Mouse (Mus musculus): Measurements from ENCODE around the gene Vmn2r111. TPM values are rescaled to one million over a fixed set of nuclear protein-coding genes. Genes with fewer than 3 reads are reported as not detected.
"Not testable (repeated sequence)": the region's sequence is repeated elsewhere in the genome, so short reads cannot be mapped to it uniquely, and the experiment has no call there.

Vmn2r111 gene
- not detected in 2 replicates for total RNA-seq (2014; fragmentation: Nextera tagmentation)
- total RNA-seq (2017): 0.06 and 0.11 TPM in 2 replicates
- not detected in 2 replicates for polyA plus RNA-seq (2012)

DNA sequence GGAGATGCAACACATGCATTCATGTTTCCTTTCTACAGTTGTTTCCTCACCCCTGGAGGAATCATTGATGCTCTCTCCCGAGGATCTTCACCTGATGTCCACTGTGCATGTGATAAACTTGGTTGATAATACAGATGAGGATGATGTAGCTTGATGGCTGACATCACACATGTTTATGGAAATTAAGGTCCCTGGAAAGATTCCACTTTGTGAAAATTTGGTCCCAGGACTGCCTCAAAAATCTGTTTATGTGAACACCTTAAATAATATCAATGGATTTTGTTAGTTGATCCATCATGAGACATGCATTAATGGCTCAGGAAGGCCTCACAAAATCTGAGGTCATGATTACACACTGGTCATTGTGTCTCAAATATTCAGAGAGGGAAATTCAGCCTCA is at the start of gene Vmn2r111:
Vmn2r111 (minus strand) TSS at position 101 of the 400 bp plus-strand sequence.
- H3K4me3 ChIP-seq (ENCODE audit: low read depth, low read length); ATAC-seq (ENCODE audit: extremely low read depth, insufficient number of reproducible peaks, low FRiP score, poor library complexity, severe bottlenecking); H3K27me3 ChIP-seq (ENCODE audit: insufficient read depth, low read length); H3K9me3 ChIP-seq (replicated peaks); H3K4me1 ChIP-seq (ENCODE audit: insufficient read depth, low read depth, low read length); H3K36me3 ChIP-seq (replicated peaks); DNase-seq (ENCODE audit: low spot score): not testable (repeated sequence)

DNA sequence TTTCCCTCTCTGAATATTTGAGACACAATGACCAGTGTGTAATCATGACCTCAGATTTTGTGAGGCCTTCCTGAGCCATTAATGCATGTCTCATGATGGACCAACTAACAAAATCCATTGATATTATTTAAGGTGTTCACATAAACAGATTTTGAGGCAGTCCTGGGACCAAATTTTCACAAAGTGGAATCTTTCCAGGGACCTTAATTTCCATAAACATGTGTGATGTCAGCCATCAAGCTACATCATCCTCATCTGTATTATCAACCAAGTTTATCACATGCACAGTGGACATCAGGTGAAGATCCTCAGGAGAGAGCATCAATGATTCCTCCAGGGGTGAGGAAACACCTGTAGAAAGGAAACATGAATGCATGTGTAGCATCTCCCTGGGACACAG is 27.4 kb upstream of the Vmn2r111 start, which contains the start of gene Vmn2r112:
Vmn2r112 (plus strand) TSS at position 301 of the 400 bp plus-strand sequence.
- DNase-seq (ENCODE audit: low spot score); H3K36me3 ChIP-seq (replicated peaks); H3K4me3 ChIP-seq (ENCODE audit: low read depth, low read length); H3K27me3 ChIP-seq (ENCODE audit: insufficient read depth, low read length); ATAC-seq (ENCODE audit: extremely low read depth, insufficient number of reproducible peaks, low FRiP score, poor library complexity, severe bottlenecking); H3K9me3 ChIP-seq (replicated peaks); H3K4me1 ChIP-seq (ENCODE audit: insufficient read depth, low read depth, low read length): not testable (repeated sequence)

DNA sequence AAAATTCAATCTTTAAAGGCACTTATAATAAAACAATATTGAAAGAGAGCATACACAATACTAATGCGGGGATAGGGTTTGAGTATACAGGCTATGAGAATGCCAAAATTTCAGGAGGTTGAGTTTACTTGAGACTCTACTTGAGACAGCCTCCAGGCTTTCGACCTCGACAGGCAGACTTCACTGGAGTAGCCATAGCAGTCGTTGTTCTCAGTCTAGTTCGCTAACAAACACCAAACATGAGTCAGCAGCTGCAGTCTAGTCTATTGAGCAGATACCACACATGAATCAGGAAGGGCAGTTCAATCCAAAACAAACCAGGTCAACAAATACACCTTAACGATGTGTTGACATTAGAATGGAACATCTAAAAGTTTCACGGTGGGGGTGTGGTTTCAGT is 52.8 kb downstream of the Vmn2r111 start:
- H3K27me3 ChIP-seq (ENCODE audit: insufficient read depth, low read length); H3K9me3 ChIP-seq (replicated peaks); ATAC-seq (ENCODE audit: extremely low read depth, insufficient number of reproducible peaks, low FRiP score, poor library complexity, severe bottlenecking); H3K4me3 ChIP-seq (ENCODE audit: low read depth, low read length); H3K4me1 ChIP-seq (ENCODE audit: insufficient read depth, low read depth, low read length); DNase-seq (ENCODE audit: low spot score); H3K36me3 ChIP-seq (replicated peaks): not testable (repeated sequence)

DNA sequence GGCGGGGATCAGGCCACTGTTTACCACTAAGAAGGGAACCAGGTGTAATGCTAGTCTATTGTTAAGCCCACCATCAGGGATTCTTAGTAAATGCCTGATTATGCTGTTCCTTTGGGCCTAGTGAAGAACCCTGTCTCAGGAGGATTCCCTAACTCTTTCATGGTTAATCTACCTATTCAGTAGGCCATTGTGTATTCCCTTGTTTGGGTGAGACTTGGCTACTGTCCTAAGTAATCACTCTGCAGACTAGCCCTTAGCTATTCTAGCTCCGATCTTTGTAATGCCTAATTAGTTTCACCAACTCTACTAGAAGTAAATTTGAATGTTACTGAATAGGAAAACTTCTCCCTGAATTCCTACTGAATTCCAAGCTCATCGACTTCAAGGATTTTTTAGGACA is 53.2 kb downstream of the Vmn2r111 start:
- not testable (repeated sequence) for H3K9me3 ChIP-seq (replicated peaks); H3K27me3 ChIP-seq (ENCODE audit: insufficient read depth, low read length); ATAC-seq (ENCODE audit: extremely low read depth, insufficient number of reproducible peaks, low FRiP score, poor library complexity, severe bottlenecking); H3K4me1 ChIP-seq (ENCODE audit: insufficient read depth, low read depth, low read length); H3K4me3 ChIP-seq (ENCODE audit: low read depth, low read length); H3K36me3 ChIP-seq (replicated peaks); DNase-seq (ENCODE audit: low spot score)

DNA sequence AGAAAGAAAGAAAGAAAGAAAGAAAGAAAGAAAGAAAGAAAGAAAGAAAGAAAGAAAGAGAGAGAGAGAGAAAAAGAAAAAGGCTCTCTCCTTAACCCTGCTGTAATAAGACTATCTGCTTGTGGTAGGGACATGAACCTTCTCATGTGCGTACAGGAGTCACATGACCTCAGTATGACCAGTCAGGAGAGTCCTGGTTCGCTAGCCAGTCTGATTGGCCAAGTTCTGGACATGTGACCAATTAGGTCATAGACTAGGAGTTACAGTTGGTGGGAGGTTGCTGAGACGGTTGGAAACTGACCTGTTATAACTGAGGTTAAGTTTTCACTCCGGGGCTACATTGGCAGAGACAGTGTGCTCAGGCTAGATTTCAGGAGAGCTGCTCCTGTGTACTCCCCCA is 76.2 kb downstream of the Vmn2r111 start:
- Histone ChIP-seq H3K4me1 (ENCODE audit: insufficient read depth, low read depth, low read length) (no peaks in the 10 kb centered on the region), H3K36me3 (replicated peaks) (no peaks in the 10 kb centered on the region), H3K9me3 (replicated peaks) (no peaks in the 10 kb centered on the region), H3K4me3 (ENCODE audit: low read depth, low read length) (no peak overlapping the region), H3K27me3 (ENCODE audit: insufficient read depth, low read length) (no peaks in the 10 kb centered on the region)
- TF ChIP-seq TAL1 (conservative IDR thresholded peaks at IDR 0.05; ENCODE audit: low read depth, low read length) (no peak), POLR2AphosphoS5 (IDR thresholded peaks at IDR 0.05; ENCODE audit: insufficient replicate concordance, low read depth, low read length) (no peak), GATA1 (IDR thresholded peaks at IDR 0.05; ENCODE audit: borderline replicate concordance, low read length) (no peak), CTCF (IDR thresholded peaks at IDR 0.05; ENCODE audit: low read depth, low read length) (no peak), GATA2 (IDR thresholded peaks at IDR 0.05; ENCODE audit: borderline replicate concordance, low read depth, low read length) (no peak)
- DNase-seq (ENCODE audit: low spot score) (no peak), ATAC-seq (ENCODE audit: extremely low read depth, insufficient number of reproducible peaks, low FRiP score, poor library complexity, severe bottlenecking) (no peak)

Other genes with a start within 250 kb of the Vmn2r111 start
- gene Zfp944, start 212.1 kb downstream of the Vmn2r111 start, total RNA-seq (2014; fragmentation: Nextera tagmentation): 23.7 and 33.4 TPM in 2 replicates
- gene Zfp944, start 212.1 kb downstream of the Vmn2r111 start, total RNA-seq (2017): 19.7 and 21.6 TPM in 2 replicates
- gene Zfp944, start 212.1 kb downstream of the Vmn2r111 start, polyA plus RNA-seq (2012): 1.0 and 1.1 TPM in 2 replicates
- gene Zfp758, start 212.0 kb downstream of the Vmn2r111 start, total RNA-seq (2014; fragmentation: Nextera tagmentation): 18.5 and 27.5 TPM in 2 replicates
- gene Zfp758, start 212.0 kb downstream of the Vmn2r111 start, total RNA-seq (2017): 20.6 and 23.3 TPM in 2 replicates
- 0.09 and 0.23 TPM in 2 replicates for gene Zfp758, start 212.0 kb downstream of the Vmn2r111 start, polyA plus RNA-seq (2012)
- 28.9 and 30.5 TPM in 2 replicates for gene Zfp946, start 149.3 kb downstream of the Vmn2r111 start, total RNA-seq (2014; fragmentation: Nextera tagmentation)
- gene Zfp946, start 149.3 kb downstream of the Vmn2r111 start, total RNA-seq (2017): 5.0 and 7.5 TPM in 2 replicates
- gene Zfp946, start 149.3 kb downstream of the Vmn2r111 start, polyA plus RNA-seq (2012): 2.0 and 2.6 TPM in 2 replicates
- not detected in 2 replicates for gene Vmn2r112, start 27.5 kb upstream of the Vmn2r111 start, total RNA-seq (2014; fragmentation: Nextera tagmentation)
- gene Vmn2r112, start 27.5 kb upstream of the Vmn2r111 start, total RNA-seq (2017): 0.12 and 0.22 TPM in 2 replicates
- 0.01 TPM in 1 of 2 replicates, not detected in the other for gene Vmn2r112, start 27.5 kb upstream of the Vmn2r111 start, polyA plus RNA-seq (2012)

All from G1E (cell line).